Mouse (Mus musculus): ENCODE results near the gene Tbcel. TPM values are rescaled to one million over a fixed set of nuclear protein-coding genes. Genes with fewer than 3 reads are reported as not detected.

Tbcel gene
- total and polyA plus RNA-seq, 3 experiments, result 7.6 to 20.0 (median 18.2) TPM

DNA sequence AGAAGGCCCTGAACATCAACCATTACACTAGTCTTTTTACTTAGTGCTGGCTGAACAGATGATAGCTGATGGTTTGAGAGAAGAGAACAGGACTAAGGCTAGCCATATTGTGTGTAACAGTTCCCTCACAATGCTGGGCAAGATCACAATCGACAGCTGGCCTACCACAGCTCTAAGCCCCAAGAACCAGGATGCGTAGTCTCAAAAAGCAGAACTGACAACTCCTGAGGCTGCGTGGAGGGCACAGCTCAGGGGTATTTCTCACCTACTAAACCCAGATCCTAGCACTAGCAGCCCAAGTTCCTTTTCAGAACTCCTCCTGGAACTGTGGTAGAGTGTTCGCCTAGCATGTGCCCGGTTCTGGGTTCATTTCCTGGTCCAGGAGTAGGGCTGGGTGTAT is 39.2 kb downstream of the Tbcel start:
- 93% methylated on average over 5 of the region's 5 CpGs for WGBS
- intact Hi-C loops (cut with DNase I), result no loop called here
- Histone ChIP-seq H3K36me3 (ENCODE audit: control insufficient read depth, insufficient read depth, low read length) (peaks cover 5% of the 10 kb centered on the region), H3K27ac (no peak overlapping the region), H3K27me3 (ENCODE audit: control insufficient read depth, insufficient read depth, low read length) (no peaks in the 10 kb centered on the region), H3K79me2 (replicated peaks; ENCODE audit: control insufficient read depth, insufficient read depth, low read length) (peaks cover 2% of the 10 kb centered on the region; the same call in 1 of the 2 replicates), H3K4me3 (no peak overlapping the region), H3K4me1 (ENCODE audit: control insufficient read depth, insufficient read depth, low read length) (peaks cover 13% of the 10 kb centered on the region), H3K9ac (ENCODE audit: low read depth, low read length) (no peak overlapping the region)
- DNase-seq, result no peak
- TF ChIP-seq CTCF (IDR thresholded peaks at IDR 0.05) (no peak), EP300 (IDR thresholded peaks at IDR 0.05; ENCODE audit: insufficient read depth, low read depth, low read length) (no peak), POLR2A (IDR thresholded peaks at IDR 0.05; ENCODE audit: insufficient read depth, low read depth, low read length) (no peak)

DNA sequence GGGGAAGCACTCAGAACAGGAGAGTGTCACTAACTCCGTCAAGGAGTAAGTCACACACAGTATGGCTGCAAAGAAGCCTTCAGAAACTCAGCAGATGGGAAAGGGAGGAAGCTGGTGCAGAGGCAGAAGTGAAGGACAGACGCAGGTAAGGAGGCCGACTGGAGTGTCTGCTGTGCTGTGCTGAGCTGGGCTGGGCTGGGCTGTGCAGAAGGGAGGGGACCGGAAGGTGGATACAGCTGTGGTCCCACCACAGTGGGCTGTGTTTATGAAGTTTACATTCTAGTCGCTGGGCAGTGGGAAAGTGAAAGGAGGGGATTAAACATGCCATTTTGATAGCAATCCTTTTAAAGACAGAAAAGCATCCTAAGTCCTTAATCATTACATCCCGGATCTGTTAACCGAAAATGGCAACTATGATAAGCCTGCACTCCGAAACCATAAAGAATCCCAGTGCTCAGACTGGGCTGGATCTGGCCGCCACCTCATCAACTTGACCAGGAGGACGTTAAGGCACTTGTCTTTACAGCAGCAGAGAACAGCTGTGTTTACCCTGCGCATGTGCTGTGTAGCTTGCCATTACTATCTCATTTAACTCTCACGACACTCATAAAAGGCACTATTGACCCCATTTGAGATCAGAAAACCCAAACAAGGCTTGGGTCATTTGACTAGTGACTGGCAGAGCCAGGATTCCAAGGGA is 40.3 kb downstream of the Tbcel start:
- TF ChIP-seq EP300 (IDR thresholded peaks at IDR 0.05; ENCODE audit: insufficient read depth, low read depth, low read length), result no peak
- no peak for TF ChIP-seq POLR2A (IDR thresholded peaks at IDR 0.05; ENCODE audit: insufficient read depth, low read depth, low read length)
- no peak for TF ChIP-seq CTCF (IDR thresholded peaks at IDR 0.05)
- Histone ChIP-seq H3K27ac (no peak overlapping the region), H3K4me3 (no peak overlapping the region), H3K36me3 (ENCODE audit: control insufficient read depth, insufficient read depth, low read length) (peaks cover 5% of the 10 kb centered on the region), H3K9ac (ENCODE audit: low read depth, low read length) (no peak overlapping the region), H3K4me1 (ENCODE audit: control insufficient read depth, insufficient read depth, low read length) (peaks cover 12% of the 10 kb centered on the region), H3K27me3 (ENCODE audit: control insufficient read depth, insufficient read depth, low read length) (no peaks in the 10 kb centered on the region), H3K79me2 (replicated peaks; ENCODE audit: control insufficient read depth, insufficient read depth, low read length) (peaks cover 3% of the 10 kb centered on the region; the same call in 1 of the 2 replicates)
- WGBS, result 81% methylated on average over 12 of the region's 12 CpGs
- intact Hi-C loops (cut with DNase I), result no loop called here
- no peak for DNase-seq

DNA sequence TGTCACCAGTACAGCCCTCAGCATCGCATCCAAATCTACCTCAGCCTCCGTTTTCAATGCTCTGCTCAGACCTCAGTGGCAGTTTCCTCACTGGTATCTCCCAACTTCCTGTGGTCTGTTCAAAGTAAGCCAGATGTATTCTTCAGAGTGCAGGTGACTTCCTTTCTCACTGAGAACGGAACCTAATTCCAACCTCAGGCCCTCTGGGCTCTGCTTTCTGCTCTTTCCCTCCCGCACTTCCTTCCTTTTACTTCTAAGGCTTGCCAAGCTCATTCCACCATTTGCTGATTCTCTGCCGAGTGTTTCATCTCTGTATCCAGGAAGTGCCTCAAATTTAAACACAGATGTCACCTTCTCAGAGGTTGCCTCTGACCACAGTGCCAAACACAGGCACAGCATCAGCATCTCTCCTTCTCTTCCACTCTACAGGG is 41.9 kb downstream of the Tbcel start:
- H3K9ac ChIP-seq (ENCODE audit: low read depth, low read length), result no peak overlapping the region
- peaks cover 13% of the 10 kb centered on the region for H3K4me1 ChIP-seq (ENCODE audit: control insufficient read depth, insufficient read depth, low read length)
- intact Hi-C loops (cut with DNase I), result no loop called here
- H3K27me3 ChIP-seq (ENCODE audit: control insufficient read depth, insufficient read depth, low read length), result no peaks in the 10 kb centered on the region
- H3K79me2 ChIP-seq (replicated peaks; ENCODE audit: control insufficient read depth, insufficient read depth, low read length), result peaks cover 3% of the 10 kb centered on the region; the same call in 1 of the 2 replicates
- WGBS, result 31% methylated on average over 5 of the region's 5 CpGs
- H3K27ac ChIP-seq, result no peak overlapping the region
- peaks cover 3% of the 10 kb centered on the region; the same call in 1 of the 2 replicates for H3K36me3 ChIP-seq (ENCODE audit: control insufficient read depth, insufficient read depth, low read length)
- H3K4me3 ChIP-seq, result no peak overlapping the region
- TF ChIP-seq EP300 (IDR thresholded peaks at IDR 0.05; ENCODE audit: insufficient read depth, low read depth, low read length), result no peak
- TF ChIP-seq POLR2A (IDR thresholded peaks at IDR 0.05; ENCODE audit: insufficient read depth, low read depth, low read length), result no peak
- TF ChIP-seq CTCF (IDR thresholded peaks at IDR 0.05), result no peak
- DNase-seq, result no peak

DNA sequence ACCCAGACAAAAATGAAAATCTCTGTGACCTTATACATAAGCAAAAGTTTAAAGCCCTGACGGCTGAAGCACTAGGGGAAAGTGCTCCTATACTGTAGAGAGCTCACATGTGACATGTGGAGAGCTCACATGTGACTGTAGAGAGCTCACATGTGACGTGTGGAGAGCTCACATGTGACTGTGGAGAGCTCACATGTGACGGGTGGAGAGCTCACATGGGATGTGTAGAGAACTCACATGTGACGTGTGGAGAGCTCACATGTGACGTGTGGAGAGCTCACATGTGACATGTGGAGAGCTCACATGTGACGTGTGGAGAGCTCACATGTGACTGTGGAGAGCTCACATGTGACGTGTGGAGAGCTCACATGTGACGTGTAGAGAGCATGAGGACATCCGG is 43.4 kb downstream of the Tbcel start:
- intact Hi-C loops (cut with DNase I), result no loop called here
- Histone ChIP-seq H3K79me2 (replicated peaks; ENCODE audit: control insufficient read depth, insufficient read depth, low read length) (peaks cover 5% of the 10 kb centered on the region), H3K27me3 (ENCODE audit: control insufficient read depth, insufficient read depth, low read length) (no peaks in the 10 kb centered on the region), H3K9ac (ENCODE audit: low read depth, low read length) (no peak overlapping the region), H3K4me1 (ENCODE audit: control insufficient read depth, insufficient read depth, low read length) (peaks cover 14% of the 10 kb centered on the region), H3K4me3 (no peak overlapping the region), H3K27ac (no peak overlapping the region), H3K36me3 (ENCODE audit: control insufficient read depth, insufficient read depth, low read length) (no peaks in the 10 kb centered on the region; the same call in 1 of the 2 replicates)
- WGBS, result 95% methylated on average over 9 of the region's 9 CpGs
- no peak for DNase-seq
- TF ChIP-seq CTCF (IDR thresholded peaks at IDR 0.05), result no peak
- no peak for TF ChIP-seq EP300 (IDR thresholded peaks at IDR 0.05; ENCODE audit: insufficient read depth, low read depth, low read length)
- TF ChIP-seq POLR2A (IDR thresholded peaks at IDR 0.05; ENCODE audit: insufficient read depth, low read depth, low read length), result no peak

DNA sequence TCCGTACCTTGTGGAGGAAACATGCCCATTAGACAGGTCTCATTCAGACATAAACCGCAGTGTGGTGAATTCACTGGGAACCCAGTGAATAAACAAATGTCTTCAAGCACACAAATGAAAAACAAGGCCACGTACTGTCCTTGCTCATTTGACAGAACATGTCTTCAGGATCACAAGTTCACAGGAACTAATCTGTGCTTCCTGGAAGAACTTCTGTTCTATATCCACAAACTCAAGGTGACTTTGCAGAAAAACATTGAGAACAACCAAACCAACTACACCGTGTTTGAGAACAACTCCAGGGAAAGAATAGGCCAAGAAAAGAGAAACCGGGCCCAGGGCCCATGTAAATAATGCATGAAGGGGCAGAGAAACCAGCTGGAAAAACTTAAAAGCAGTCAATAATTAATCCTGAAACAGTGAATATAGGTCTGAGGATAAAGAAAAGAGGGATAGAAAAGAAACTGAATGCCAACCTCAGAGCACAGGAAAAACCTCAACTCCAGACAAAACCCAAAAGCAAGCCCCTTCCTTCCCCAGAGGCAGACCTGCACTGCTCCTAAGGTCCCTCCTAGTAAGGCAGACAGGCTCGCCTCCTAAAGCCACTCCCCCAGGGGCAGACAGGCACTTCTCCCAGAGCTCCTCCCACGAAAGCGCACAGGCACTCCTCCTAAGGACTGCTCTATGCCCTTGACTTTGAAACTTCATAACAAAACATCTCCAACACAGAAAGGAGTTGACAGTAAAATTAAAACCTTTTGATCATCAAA is 44.2 kb downstream of the Tbcel start:
- peak; percentile 47 to 62 for DNase-seq
- Histone ChIP-seq H3K79me2 (replicated peaks; ENCODE audit: control insufficient read depth, insufficient read depth, low read length) (peaks cover 5% of the 10 kb centered on the region), H3K4me3 (no peak overlapping the region), H3K36me3 (ENCODE audit: control insufficient read depth, insufficient read depth, low read length) (no peaks in the 10 kb centered on the region; the same call in 1 of the 2 replicates), H3K4me1 (ENCODE audit: control insufficient read depth, insufficient read depth, low read length) (peaks cover 17% of the 10 kb centered on the region), H3K9ac (ENCODE audit: low read depth, low read length) (no peak overlapping the region), H3K27ac (no peak overlapping the region; the same call in 1 of the 2 replicates), H3K27me3 (ENCODE audit: control insufficient read depth, insufficient read depth, low read length) (no peaks in the 10 kb centered on the region)
- WGBS, result 54% methylated on average over 8 of the region's 8 CpGs
- no peak for TF ChIP-seq EP300 (IDR thresholded peaks at IDR 0.05; ENCODE audit: insufficient read depth, low read depth, low read length)
- no peak for TF ChIP-seq POLR2A (IDR thresholded peaks at IDR 0.05; ENCODE audit: insufficient read depth, low read depth, low read length)
- no peak for TF ChIP-seq CTCF (IDR thresholded peaks at IDR 0.05)
- intact Hi-C loops (cut with DNase I), result no loop called here
